Mouse (Mus musculus): ENCODE data around the gene Gsx1. TPM values are rescaled to one million over a fixed set of nuclear protein-coding genes. Genes with fewer than 3 reads are reported as not detected.

Gene Gsx1
- total RNA-seq (2023) = 0.32 TPM

GRCm38 (mm10) chr5:147188571-147188975 is at the start of gene Gsx1:
Gene Gsx1 (plus strand): TSS chr5:147188696.

Other genes with a start within 250 kb of the Gsx1 start
- gene Gtf3a, start 240.0 kb upstream of the Gsx1 start, total RNA-seq (2023) = 33.5 TPM
- gene Mtif3, start 224.9 kb upstream of the Gsx1 start, total RNA-seq (2023) = 17.5 TPM
- gene Lnx2, start 112.1 kb upstream of the Gsx1 start, total RNA-seq (2023) = 19.2 TPM
- 137 TPM for gene Polr1d, start 111.6 kb upstream of the Gsx1 start, total RNA-seq (2023)
- gene Pdx1, start 81.3 kb downstream of the Gsx1 start, total RNA-seq (2023) = not detected
- gene Cdx2, start 118.6 kb downstream of the Gsx1 start, total RNA-seq (2023) = not detected
- not detected for gene Urad, start 133.7 kb downstream of the Gsx1 start, total RNA-seq (2023)
- 1.7 TPM for gene Flt3, start 211.8 kb downstream of the Gsx1 start, total RNA-seq (2023)
- 350 TPM for gene Pan3, start 241.5 kb downstream of the Gsx1 start, total RNA-seq (2023)